Mouse (Mus musculus): ENCODE results near the gene Oser1.
"Not testable (repeated sequence)": the region's sequence is repeated elsewhere in the genome, so short reads cannot be mapped to it uniquely, and the experiment has no call there.

Oser1 gene

DNA sequence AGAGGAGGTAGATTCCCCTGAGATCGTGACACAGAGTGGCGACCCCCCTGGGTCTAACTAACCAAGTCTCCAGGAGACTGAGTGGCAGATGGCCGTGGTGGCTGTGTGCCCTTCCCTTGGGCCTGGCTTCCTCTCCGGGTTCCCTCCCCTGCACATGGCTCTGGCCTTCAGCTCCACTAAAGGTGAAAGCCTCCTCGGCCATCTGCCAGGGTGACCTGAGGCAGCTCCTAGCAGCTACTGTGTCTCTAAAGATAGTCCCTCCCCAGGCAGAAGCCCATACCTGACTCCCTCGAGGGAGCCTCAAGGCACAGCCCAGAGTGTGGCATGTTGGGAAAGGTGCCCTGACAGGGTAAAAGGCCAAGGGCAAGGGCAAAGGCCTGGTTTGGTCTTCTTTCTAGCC, 19.0 kb upstream of the Oser1 start:
- DNase-seq (ENCODE audit: low spot score) = no peak

DNA sequence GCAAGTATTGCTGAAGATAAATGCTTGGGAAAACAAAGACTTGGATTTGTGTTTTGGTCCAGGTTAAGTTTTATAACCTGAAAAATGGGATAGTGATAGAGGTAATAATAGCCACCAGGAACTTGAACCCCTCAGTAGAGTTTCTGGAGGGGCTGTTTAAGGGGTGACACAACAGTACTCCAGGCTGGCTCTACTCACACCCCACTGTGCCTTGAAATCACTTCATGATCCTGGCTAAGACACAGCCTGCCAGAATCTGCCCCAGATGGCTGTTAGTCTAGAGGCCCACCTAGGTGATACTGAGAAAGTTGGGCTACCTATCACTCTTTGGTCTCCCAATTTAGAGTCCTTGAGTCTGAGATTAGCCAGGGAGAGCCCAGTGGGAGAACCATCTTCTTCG, 15.0 kb upstream of the Oser1 start:
- DNase-seq (ENCODE audit: low spot score) = no peak

- DNase-seq (ENCODE audit: low spot score) = no peak
These were observed 14.3 kb upstream of the Oser1 start for GRCm38 (mm10) chr2:163438619-163439451.

DNA sequence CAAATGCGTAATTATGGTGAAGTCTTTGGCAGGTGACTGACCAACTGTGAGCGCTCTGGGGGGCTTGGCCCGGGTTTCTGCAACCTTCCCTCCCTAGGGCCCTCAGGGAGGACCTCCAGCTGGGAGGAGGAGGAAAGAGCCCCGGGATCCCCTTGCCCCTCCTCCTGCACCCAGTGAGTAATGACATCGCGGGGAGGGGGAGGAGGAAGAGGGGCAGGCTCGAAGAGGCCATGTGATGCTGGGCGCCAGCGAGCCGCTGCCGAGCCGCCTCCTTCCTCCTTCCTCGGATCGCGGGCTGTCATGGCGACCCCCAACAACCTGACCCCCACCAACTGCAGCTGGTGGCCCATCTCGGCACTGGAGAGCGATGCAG, 13.7 kb upstream of the Oser1 start, which contains the start of gene Gdap1l1:
TSS of gene Gdap1l1 (plus strand) at position 231 of the 373 bp plus-strand sequence.
- DNase-seq (ENCODE audit: low spot score) = peak; percentile 72

GRCm38 (mm10) chr2:163437800-163438199, 13.3 kb upstream of the Oser1 start:
- DNase-seq (ENCODE audit: low spot score) = no peak

DNA sequence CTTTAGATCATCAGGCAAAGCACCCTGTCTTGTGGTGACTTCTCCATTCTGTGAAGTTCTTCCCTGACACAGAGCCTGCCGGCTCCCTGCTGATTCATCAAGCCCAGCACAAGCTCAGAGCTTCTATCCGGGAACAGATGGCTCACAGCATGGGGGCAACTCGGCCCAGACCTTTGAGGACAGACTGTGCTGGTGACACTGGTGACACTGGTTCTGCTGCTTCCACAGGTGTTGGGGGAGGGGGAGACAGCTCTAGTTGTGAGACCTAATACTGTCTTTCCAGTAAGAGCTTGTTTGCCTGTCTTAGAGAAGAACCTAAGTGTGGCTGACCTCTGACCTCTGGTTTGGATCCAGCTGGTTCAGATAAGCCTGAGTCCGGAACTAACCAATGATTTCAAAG, 9.5 kb upstream of the Oser1 start:
- DNase-seq (ENCODE audit: low spot score) = no peak

GRCm38 (mm10) chr2:163431289-163431688, 6.8 kb upstream of the Oser1 start:
- DNase-seq (ENCODE audit: low spot score) = no peak

GRCm38 (mm10) chr2:163428346-163429011, 4.0 kb upstream of the Oser1 start:
- no peak for DNase-seq (ENCODE audit: low spot score)

DNA sequence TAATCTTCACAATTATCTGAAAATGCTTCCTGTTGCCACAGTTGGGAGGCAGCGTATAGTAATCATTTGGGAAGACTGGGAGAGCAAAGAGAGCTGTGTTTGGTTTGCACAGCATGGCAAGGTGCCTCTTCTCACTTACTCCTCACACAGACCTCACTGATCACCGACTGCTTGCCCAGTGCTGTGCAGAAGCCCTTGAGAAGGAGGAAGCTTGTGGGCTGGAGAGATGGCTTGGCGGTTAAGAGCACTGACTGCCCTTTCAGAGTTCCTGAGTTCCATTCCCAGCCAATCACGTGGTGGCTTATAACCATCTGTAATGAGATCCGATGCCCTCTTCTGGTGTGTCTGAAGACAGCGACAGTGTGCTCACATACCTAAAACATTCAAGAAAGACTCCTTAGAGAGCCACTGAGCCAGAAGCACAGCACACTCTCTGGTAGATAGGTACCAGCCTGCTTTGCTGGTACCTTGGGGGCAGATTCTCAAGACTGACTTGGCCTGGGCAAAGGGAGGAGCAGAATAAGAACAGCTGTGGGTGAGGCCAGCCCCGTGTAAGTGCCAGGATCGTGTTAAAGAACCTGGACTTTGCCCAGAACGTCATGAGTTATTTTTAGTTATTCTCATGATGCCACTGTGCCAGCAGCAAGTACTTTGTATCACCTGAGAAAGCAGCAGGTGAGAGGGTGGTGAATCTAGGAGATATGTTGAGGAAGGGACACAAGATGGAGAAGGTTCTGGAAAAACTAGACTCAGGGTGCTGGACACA, 1.4 kb downstream of the Oser1 start:
- DNase-seq (ENCODE audit: low spot score) = no peak

DNA sequence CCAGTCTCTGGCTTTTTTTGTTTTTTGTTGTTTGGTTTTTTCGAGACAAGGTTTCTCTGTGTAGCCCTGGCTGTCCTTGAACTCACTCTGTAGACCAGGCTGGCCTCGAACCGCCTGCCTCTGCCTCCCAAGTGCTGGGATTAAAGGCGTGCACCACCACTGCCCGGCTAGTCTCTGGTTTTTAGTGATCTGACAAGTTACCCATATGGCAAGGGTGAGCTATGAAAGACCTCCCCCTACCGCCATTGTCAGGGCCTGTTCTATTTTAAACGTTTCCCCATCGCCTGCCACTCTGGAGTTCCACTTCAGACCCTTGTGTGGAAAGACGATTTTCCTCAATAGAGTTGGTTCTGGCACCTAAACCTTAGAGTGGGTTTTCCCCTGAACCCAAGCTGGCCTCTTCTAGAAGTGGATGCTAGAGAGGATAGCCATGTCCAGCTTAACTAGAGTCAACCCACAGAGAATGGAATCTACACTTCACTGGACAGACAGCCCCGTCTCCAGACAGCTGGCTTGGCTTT, 4.1 kb downstream of the Oser1 start:
- DNase-seq (ENCODE audit: low spot score) = no peak

DNA sequence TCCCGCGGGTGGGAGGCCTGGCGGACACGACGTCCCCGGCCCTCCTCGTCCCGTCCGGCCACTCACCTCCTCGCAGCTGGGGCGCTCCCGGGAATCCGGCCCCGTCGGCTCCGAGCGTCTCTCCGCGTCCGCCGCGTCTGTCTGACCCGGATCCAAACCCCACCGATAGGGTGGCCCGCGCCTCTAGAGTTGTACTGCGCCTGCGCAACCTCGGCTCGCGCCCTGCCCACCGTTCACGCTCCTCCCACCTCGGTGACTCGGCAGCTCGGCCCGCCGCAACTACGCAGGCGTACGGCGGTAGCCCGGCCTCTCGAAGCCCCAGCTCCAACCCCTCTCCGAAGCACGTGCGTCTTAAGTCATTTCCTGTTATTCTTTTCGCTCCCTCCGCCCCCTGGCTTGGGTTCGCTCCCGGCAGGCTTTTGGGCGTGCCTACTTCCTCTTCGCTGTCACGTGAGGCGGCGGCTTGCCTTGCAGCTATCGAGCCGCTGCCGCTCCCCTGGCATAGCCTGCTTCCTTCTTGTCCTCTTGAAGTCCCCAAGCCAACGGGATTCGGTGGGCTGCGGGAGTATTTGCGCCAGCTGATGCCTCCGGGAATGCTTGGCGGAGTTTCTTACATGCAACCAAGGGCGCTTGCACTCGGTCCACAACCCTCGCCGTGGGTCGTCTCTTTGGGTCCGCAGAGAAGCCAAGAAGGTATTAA, 5.0 kb downstream of the Oser1 start:
- DNase-seq (ENCODE audit: low spot score) = peak; percentile 99

- no peak for DNase-seq (ENCODE audit: low spot score)
These were observed 5.6 kb downstream of the Oser1 start for GRCm38 (mm10) chr2:163418841-163419345.

DNA sequence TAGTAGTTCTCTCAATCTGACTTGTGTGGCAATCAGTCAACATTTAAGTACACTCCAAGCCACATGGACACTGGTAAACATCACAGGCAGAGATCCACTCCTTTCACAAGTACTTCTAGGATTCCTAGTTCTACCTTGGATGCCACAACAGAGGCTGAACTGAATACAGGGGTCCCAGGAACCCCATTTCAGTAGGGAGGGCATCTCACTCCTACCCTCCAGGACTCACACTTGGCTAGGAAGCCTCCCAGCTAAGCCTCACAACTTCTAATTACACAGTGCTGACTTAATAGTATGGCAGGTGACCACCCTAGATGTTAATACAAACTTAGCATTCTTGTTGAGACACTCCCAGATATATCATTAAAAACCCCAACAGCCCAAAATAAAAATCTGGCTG, 6.7 kb downstream of the Oser1 start:
- no peak for DNase-seq (ENCODE audit: low spot score)

DNA sequence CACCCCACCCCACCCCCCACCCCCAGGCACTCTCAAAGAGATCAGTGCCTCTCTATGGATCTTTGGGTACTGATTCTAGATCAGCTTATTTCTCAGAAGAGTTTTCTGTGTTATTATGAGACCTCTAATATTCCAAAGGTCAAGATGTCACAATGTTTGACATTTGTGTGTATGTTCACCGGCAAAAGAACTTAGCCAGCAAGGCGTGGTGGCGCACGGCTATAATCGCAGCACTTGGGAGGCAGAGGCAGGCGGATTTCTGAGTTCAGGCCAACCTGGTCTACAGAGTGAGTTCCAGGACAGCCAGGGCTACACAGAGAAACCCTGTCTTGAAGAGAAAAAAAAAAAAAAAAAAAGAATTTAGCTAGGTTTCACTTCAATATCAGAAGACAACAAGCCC, 7.5 kb downstream of the Oser1 start:
- no peak for DNase-seq (ENCODE audit: low spot score)

DNA sequence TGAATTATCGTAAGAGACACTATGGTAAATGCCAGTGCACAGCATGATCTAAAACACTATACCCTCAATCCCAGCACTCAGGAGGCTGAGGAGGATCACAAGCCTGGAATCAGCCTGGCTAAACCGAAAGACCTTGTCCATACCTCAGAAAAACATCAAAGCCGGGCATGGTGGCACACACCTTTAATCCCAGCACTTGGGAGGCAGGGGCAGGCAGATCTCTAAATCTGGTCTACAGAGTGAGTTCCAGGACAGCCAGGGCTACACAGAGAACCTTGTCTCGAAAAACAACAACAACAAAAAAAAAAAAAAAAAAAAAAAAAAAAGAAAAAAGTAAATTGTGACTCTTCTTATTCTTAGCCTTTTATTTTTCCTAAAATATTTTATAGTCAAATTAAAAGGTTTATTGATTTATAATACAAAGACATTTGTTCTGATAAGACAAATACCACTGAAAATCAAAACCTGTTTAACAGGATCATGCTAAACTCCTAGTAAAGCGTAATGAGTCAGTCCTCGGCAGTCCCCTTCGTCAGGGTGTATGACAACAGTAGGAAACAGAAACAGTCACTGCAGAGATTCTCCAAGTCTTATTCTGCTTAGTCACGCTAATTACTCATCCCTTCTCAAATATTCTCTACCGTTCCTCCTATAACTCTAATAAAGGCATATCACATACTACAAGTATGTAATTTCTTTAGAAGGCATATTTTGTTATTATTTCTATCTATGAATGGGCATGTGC, 11.5 kb downstream of the Oser1 start:
- DNase-seq (ENCODE audit: low spot score) = no peak

- DNase-seq (ENCODE audit: low spot score) = no peak
These were observed 12.1 kb downstream of the Oser1 start for GRCm38 (mm10) chr2:163412419-163412818.

- DNase-seq (ENCODE audit: low spot score) = no peak
These were observed 12.7 kb downstream of the Oser1 start for GRCm38 (mm10) chr2:163411840-163412239.

- DNase-seq (ENCODE audit: low spot score) = not testable (repeated sequence)
These were observed 13.2 kb downstream of the Oser1 start for GRCm38 (mm10) chr2:163411344-163411743.

DNA sequence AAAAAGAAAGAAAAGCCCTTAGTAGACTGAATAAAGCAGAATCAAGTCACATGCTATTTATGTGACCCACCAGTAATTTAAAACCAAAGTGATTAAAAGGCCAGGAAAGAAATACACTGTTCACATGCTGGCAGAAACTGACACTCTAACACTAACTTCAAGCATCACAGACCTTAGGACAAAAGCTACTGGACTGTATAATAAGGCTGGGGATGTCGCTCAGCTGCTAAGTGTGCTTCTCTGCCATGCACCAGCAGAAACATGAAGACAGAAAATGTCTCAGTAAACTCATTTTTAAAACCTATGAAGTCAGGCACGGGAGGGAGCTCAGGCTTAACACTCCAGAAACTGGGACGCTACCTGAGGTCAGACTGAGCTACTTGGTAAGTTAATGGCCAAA, 14.3 kb downstream of the Oser1 start:
- no peak for DNase-seq (ENCODE audit: low spot score)

- no peak for DNase-seq (ENCODE audit: low spot score)
These were observed 20.3 kb downstream of the Oser1 start for GRCm38 (mm10) chr2:163404037-163404815.

Data from left cerebral cortex, adult 11 months (tissue).